Mouse (Mus musculus) liver, postnatal 0 days (tissue): ENCODE measurements around the gene Hyls1. TPM values are rescaled to one million over a fixed set of nuclear protein-coding genes. Genes with fewer than 3 reads are reported as not detected.
"Not testable (repeated sequence)": the region's sequence is repeated elsewhere in the genome, so short reads cannot be mapped to it uniquely, and the experiment has no call there.

Source experiments
- ATAC-seq: fragments of 200-750 bp; cut with Nextera tagmentation; 2 replicates; pipeline ENCODE4 v1.8.0; 2017; ENCODE audit warnings: mild to moderate bottlenecking, moderate library complexity
- DNase-seq: peaks from one replicate; pipeline ENCODE4 v3.0.0-alpha.2; 2016
- H3K27ac ChIP-seq: fragments of 300-500 bp; sonication (generic); 2 replicates; pipeline ENCODE4 v1.5.1; 2014; ENCODE audit warnings: antibody characterized with exemption, moderate library complexity, mild to moderate bottlenecking, low read depth
- H3K27me3 ChIP-seq: fragments of 300-500 bp; sonication (generic); 2 replicates; pipeline ENCODE4 v1.6.1; 2014; ENCODE audit warnings: low read length, control low read depth, mixed read lengths; ENCODE audit not compliant: insufficient read depth
- H3K36me3 ChIP-seq: fragments of 300-500 bp; sonication (generic); replicated peaks from 2 replicates; pipeline ENCODE4 v1.6.1; 2014; ENCODE audit warnings: mild to moderate bottlenecking, control low read depth, low read length, moderate library complexity, mixed read lengths; ENCODE audit not compliant: insufficient read depth
- H3K4me1 ChIP-seq: fragments of 300-500 bp; sonication (generic); 2 replicates; pipeline ENCODE4 v1.6.1; 2014; ENCODE audit warnings: antibody characterized with exemption, mild to moderate bottlenecking, control low read depth; ENCODE audit not compliant: insufficient read depth
- H3K4me2 ChIP-seq: fragments of 300-500 bp; sonication (generic); 2 replicates; pipeline ENCODE4 v1.6.1; 2014; ENCODE audit warnings: low read depth, mild to moderate bottlenecking, low read length, moderate library complexity, mixed read lengths
- H3K4me3 ChIP-seq: fragments of 300-500 bp; sonication (generic); 2 replicates; pipeline ENCODE4 v1.5.1; 2014; ENCODE audit warnings: low read depth, low read length
- H3K9ac ChIP-seq: fragments of 300-500 bp; sonication (generic); replicated peaks from 2 replicates; pipeline ENCODE4 v1.6.1; 2014; ENCODE audit warnings: mild to moderate bottlenecking, moderate library complexity
- H3K9me3 ChIP-seq: fragments of 300-500 bp; sonication (generic); 2 replicates; pipeline ENCODE4 v1.6.1; 2016; ENCODE audit warnings: mild to moderate bottlenecking, control low read depth, low read length, mixed read lengths
- CTCF ChIP-seq: sonication (generic); IDR thresholded peaks from 2 replicates; pipeline ENCODE4 v1.5.1; 2016; ENCODE audit warnings: antibody characterized with exemption, low read depth
- EP300 ChIP-seq: IDR thresholded peaks from 2 replicates; pipeline ENCODE4 v1.6.1; 2016; ENCODE audit warnings: antibody characterized with exemption, low read depth, mild to moderate bottlenecking
- WGBS: fragments of 180-500 bp; shearing (Covaris S2); extraction: QIAGEN DNeasy Blood & Tissue Kit; methylation state at CpG from one replicate; pipeline ENCODE4 v1.1.7; 2014; ENCODE audit not compliant: insufficient replicate concordance; 5-methylcytosine and 5-hydroxymethylcytosine counted together
- polyA plus RNA-seq: library from polyadenylated mRNA; unstranded; fragments of >200 nt; fragmentation: Nextera tagmentation; extraction: Ambion mirVana; gene quantifications from 2 replicates; pipeline ENCODE4 v1.2.1, GENCODE M21; 2015

Gene Hyls1
- 4.3 and 4.7 TPM in 2 replicates for polyA plus RNA-seq

GRCm38 (mm10) chr9:35569571-35570534, at the start of gene Hyls1, which contains the start of gene Pate2:
Gene Hyls1 (minus strand): TSS chr9:35570398.
Gene Pate2 (plus strand): TSS chr9:35570284.
- WGBS, result under 1% methylated on average over 86 of the region's 86 CpGs
- TF ChIP-seq EP300 (no peak), CTCF (peak; percentile 26; the same call in 1 of the 2 replicates)
- DNase-seq, result peak; percentile 94
- Histone ChIP-seq H3K9ac (peak within 1 kb of the TSS; percentile 78), H3K27ac (peak within 1 kb of the TSS; percentile 68), H3K4me1 (0 out of 2 replicates have a peak, but pooled peaks cover 3% of the 10 kb centered on the region), H3K4me2 (peak within 1 kb of the TSS; percentile 84), H3K27me3 (peaks cover 10% of the 10 kb centered on the region), H3K36me3 (peaks cover 33% of the 10 kb centered on the region), H3K9me3 (no peaks in the 10 kb centered on the region), H3K4me3 (peak within 1 kb of the TSS; percentile 75)
- peak; percentile 98 for ATAC-seq

GRCm38 (mm10) chr9:35616784-35617183, 46.6 kb upstream of the Hyls1 start:
- not testable (repeated sequence) for H3K9me3 ChIP-seq, H3K4me3 ChIP-seq, ATAC-seq, H3K4me2 ChIP-seq, DNase-seq, H3K27me3 ChIP-seq, H3K36me3 ChIP-seq, H3K4me1 ChIP-seq, H3K9ac ChIP-seq, H3K27ac ChIP-seq
- WGBS, result 55% methylated on average over 2 of the region's 2 CpGs

- Histone ChIP-seq H3K4me3 (no peak overlapping the region), H3K4me2 (no peak overlapping the region), H3K4me1 (no peaks in the 10 kb centered on the region), H3K27ac (no peak overlapping the region), H3K27me3 (no peaks in the 10 kb centered on the region), H3K9me3 (no peaks in the 10 kb centered on the region), H3K36me3 (no peaks in the 10 kb centered on the region), H3K9ac (no peak overlapping the region)
- no peak for DNase-seq
- WGBS, result 25% methylated on average over 2 of the region's 2 CpGs
- ATAC-seq, result no peak
- peak; percentile 42 for TF ChIP-seq CTCF
- no peak for TF ChIP-seq EP300
Observed at GRCm38 (mm10) chr9:35614005-35614404, 43.8 kb upstream of the Hyls1 start.

GRCm38 (mm10) chr9:35611841-35612240, 41.6 kb upstream of the Hyls1 start, which contains the start of gene Pate4:
Gene Pate4 (minus strand): TSS chr9:35611941.
- no peak within 1 kb of the TSS for H3K4me3 ChIP-seq
- DNase-seq (no peak), ATAC-seq (no peak)
- no peaks in the 10 kb centered on the region for H3K9me3 ChIP-seq
- no peaks in the 10 kb centered on the region for H3K27me3 ChIP-seq
- no peaks in the 10 kb centered on the region for H3K4me1 ChIP-seq
- 74% methylated on average over 1 of the region's 1 CpGs for WGBS
- H3K9ac ChIP-seq, result no peak within 1 kb of the TSS
- H3K36me3 ChIP-seq, result no peaks in the 10 kb centered on the region
- no peak for TF ChIP-seq EP300
- no peak within 1 kb of the TSS for H3K27ac ChIP-seq
- no peak within 1 kb of the TSS for H3K4me2 ChIP-seq

GRCm38 (mm10) chr9:35607647-35608405, 37.6 kb upstream of the Hyls1 start:
- Histone ChIP-seq H3K4me2 (no peak overlapping the region), H3K4me3 (no peak overlapping the region), H3K27me3 (no peaks in the 10 kb centered on the region), H3K27ac (no peak overlapping the region), H3K9ac (no peak overlapping the region), H3K36me3 (no peaks in the 10 kb centered on the region), H3K9me3 (no peaks in the 10 kb centered on the region), H3K4me1 (no peaks in the 10 kb centered on the region)
- no peak for DNase-seq
- no peak for TF ChIP-seq CTCF
- TF ChIP-seq EP300, result no peak
- 52% methylated on average over 8 of the region's 8 CpGs for WGBS
- no peak for ATAC-seq

- 6% methylated on average over 2 of the region's 2 CpGs for WGBS
- ATAC-seq, result no peak
Observed at GRCm38 (mm10) chr9:35592903-35593302, 22.7 kb upstream of the Hyls1 start.

More at GRCm38 (mm10) chr9:35592903-35593302, 22.7 kb upstream of the Hyls1 start:
- Histone ChIP-seq H3K4me3 (no peak overlapping the region), H3K9ac (no peak overlapping the region), H3K27ac (no peak overlapping the region), H3K27me3 (no peaks in the 10 kb centered on the region), H3K4me1 (no peaks in the 10 kb centered on the region), H3K9me3 (no peaks in the 10 kb centered on the region), H3K4me2 (no peak overlapping the region), H3K36me3 (no peaks in the 10 kb centered on the region)
- TF ChIP-seq CTCF (peak; percentile 45), EP300 (no peak)
- DNase-seq, result no peak
